Mouse (Mus musculus) kidney, adult 2 months (tissue): ENCODE measurements at regions not wholly inside any gene's neighbourhood (a gene's known extent, or its start where the extent isn't known, plus 50 kb on each side); places are given as distances from the start of the nearest gene placed in this dataset.

Experiments
- CTCF ChIP-seq: fragments of 200-500 bp; conservative IDR thresholded peaks from 2 replicates; pipeline ENCODE4 v1.5.1; 2011; ENCODE audit warnings: low read depth, mild to moderate bottlenecking, control low read depth, low read length, moderate library complexity, mixed read lengths; ENCODE audit not compliant: insufficient read depth, insufficient read length
- POLR2A ChIP-seq: fragments of 200-500 bp; IDR thresholded peaks from one replicate; pipeline ENCODE4 v1.6.1; 2011; ENCODE audit warnings: low read depth, low read length, control low read depth

DNA sequence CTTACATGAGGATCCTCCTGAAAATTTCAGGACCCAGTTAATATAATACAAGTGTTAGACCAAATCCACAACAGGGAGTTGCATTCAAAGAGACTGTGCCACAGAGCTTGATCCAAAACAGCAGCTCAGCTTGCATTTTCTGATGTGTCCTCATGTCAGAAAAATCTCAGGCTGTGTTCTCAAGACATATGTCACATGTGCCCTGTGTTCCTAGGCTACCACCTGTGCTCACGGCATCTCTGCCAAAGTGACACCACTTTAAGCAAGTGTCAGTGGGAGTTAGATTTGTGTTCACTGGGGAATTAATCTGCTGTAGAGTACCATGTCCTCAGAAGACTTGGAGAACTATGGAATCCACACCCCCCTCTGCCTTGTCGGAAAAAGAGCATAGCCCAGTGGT, 165.3 kb downstream of the Abcc12 start:
- TF ChIP-seq CTCF (no peak), POLR2A (no peak)
